10 mouse cellular contexts compared by ENCODE assay signal in the genomic region with DNA sequence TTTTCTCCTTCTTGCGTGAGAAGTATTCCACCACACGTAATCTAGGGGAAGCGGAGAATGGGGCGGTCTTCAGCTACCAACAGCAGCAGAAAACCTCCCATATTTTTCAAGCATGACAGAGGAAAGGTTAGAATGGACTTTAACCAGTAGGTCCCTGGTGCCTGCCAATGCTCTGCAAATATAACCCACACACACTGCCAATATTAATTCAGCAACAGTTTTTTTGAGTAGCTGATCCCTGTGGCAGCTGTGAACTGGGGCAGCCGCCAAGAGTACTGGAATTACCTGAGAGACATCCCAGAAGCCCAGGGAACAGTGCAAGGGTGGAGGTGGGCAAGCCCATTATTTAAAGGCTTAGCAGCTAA.
DNase-seq lines count a peak whose midpoint lies in the region; ATAC-seq and TF ChIP-seq lines count a peak whose summit lies in the region.
"Had no signal": no experiment of that assay in that cellular context is flagged by ENCODE, and none has a peak within 500 bp of the region (broad histone marks: within the 10 kb centered on the region; RNA-seq: fewer than 3 reads in every experiment).

No protein-coding gene starts in this region.

- no peak overlapping the region for H3K4me3 ChIP-seq in intestine, embryonic 15.5 days (replicated peaks)
- H3K4me3 ChIP-seq in liver, embryonic 14.5 days (ENCODE audit: insufficient read depth in 1 of 2, low read depth in 2 of 2, low read length in 2 of 2), result no peak overlapping the region

- no peaks in the 10 kb centered on the region for H3K27me3 ChIP-seq in intestine, embryonic 15.5 days (replicated peaks)
- no peaks in the 10 kb centered on the region for H3K27me3 ChIP-seq in liver, embryonic 14.5 days (ENCODE audit: control insufficient read depth, insufficient read depth, low read length)

- peak overlapping the region; percentile 35 for H3K4me2 ChIP-seq in intestine, embryonic 15.5 days (replicated peaks)
- no peak overlapping the region for H3K4me2 ChIP-seq in liver, embryonic 14.5 days (ENCODE audit: low read depth)

- H3K4me1 ChIP-seq in intestine, embryonic 15.5 days (replicated peaks), result peaks cover 22% of the 10 kb centered on the region
- peaks cover 0 to 9% of the 10 kb centered on the region in 2 experiments; a peak in 2 of 4 replicates for H3K4me1 ChIP-seq in liver, embryonic 14.5 days (replicated peaks; ENCODE audit: control insufficient read depth in 2 of 2, insufficient read depth in 2 of 2, low read length in 1 of 2)

- no peaks in the 10 kb centered on the region for H3K9me3 ChIP-seq in intestine, embryonic 15.5 days
- H3K9me3 ChIP-seq in liver, embryonic 14.5 days (ENCODE audit: control insufficient read depth, low read length), result no peaks in the 10 kb centered on the region

- H3K9ac ChIP-seq in intestine, embryonic 15.5 days, result no peak overlapping the region
- no peak overlapping the region for H3K9ac ChIP-seq in liver, embryonic 14.5 days (replicated peaks)
- H3K9ac ChIP-seq: forebrain, postnatal 0 days had no signal

- DNase-seq in heart, adult 8-10 months (ENCODE audit: low spot score), result peak; percentile 24
- no peak for DNase-seq in heart, adult 11 months
- DNase-seq in brain, embryonic 14.5 days (ENCODE audit: low read depth), result peak; percentile 18
- DNase-seq in liver, embryonic 14.5 days (ENCODE audit: low read depth in 3 of 3, low spot score in 3 of 3), result no peak
- no peak for DNase-seq in adrenal gland, adult 8-10 months
- no peak for DNase-seq in frontal cortex, postnatal 14 days (ENCODE audit: low spot score in 2 of 2)

- no peak for TF ChIP-seq CTCF in brain, embryonic 14.5 days (IDR thresholded peaks at IDR 0.05; ENCODE audit: borderline replicate concordance, extremely low read depth, insufficient read depth, insufficient read length)
- TF ChIP-seq CTCF in liver, embryonic 14.5 days (IDR thresholded peaks at IDR 0.05; ENCODE audit: low read depth), result no peak

- WGBS in intestine, embryonic 15.5 days, result 57% methylated on average over 5 of the region's 5 CpGs
- WGBS in liver, embryonic 14.5 days (ENCODE audit: insufficient replicate concordance), result 65% methylated on average over 5 of the region's 5 CpGs

- no peak for TF ChIP-seq POLR2A in brain, embryonic 14.5 days (IDR thresholded peaks at IDR 0.05; ENCODE audit: borderline replicate concordance, extremely low read depth, insufficient read depth, insufficient read length, poor library complexity, severe bottlenecking)

- no peak for TF ChIP-seq EP300 in liver, embryonic 14.5 days (IDR thresholded peaks at IDR 0.05; ENCODE audit: low read depth)

- H3K36me3 ChIP-seq in intestine, embryonic 15.5 days, result no peaks in the 10 kb centered on the region
- no peaks in the 10 kb centered on the region for H3K36me3 ChIP-seq in liver, embryonic 14.5 days (replicated peaks; ENCODE audit: control insufficient read depth, insufficient read depth, low read depth)

- H3K27ac ChIP-seq in intestine, embryonic 15.5 days, result peak overlapping the region; percentile 89
- H3K27ac ChIP-seq in liver, embryonic 14.5 days, result no peak overlapping the region

- ATAC-seq in intestine, embryonic 15.5 days, result peak; percentile 84
- peak; percentile 66 for ATAC-seq in liver, embryonic 14.5 days (ENCODE audit: insufficient read depth)
- no peak for ATAC-seq in erythroblast, adult 5-6 weeks (replicated peaks; ENCODE audit: low FRiP score, poor library complexity, severe bottlenecking)
- ATAC-seq: activated CD4-positive, CD25-positive, alpha-beta regulatory T cell, adult 4 months had no signal

Comparison
In these comparisons a context has a peak if more than half of its experiments do, and no peak if none do; other contexts are left out.
1. DNase-seq: peak in heart, adult 8-10 months (single experiment) and brain, embryonic 14.5 days (single experiment); none in heart, adult 11 months (single experiment), liver, embryonic 14.5 days (0 of 3), adrenal gland, adult 8-10 months (single experiment) and frontal cortex, postnatal 14 days (0 of 2).